Mouse (Mus musculus) gastrocnemius, postnatal 36 days (tissue): ENCODE measurements around the gene Tmem131. TPM values are rescaled to one million over a fixed set of nuclear protein-coding genes. Genes with fewer than 3 reads are reported as not detected.
"Not testable (repeated sequence)": the region's sequence is repeated elsewhere in the genome, so short reads cannot be mapped to it uniquely, and the experiment has no call there.

Source experiments
- DNase-seq, 2 experiments: peaks; one replicate each; pipeline ENCODE4 v3.0.0; 2022
- intact Hi-C: fragments of 180-260 bp; cut with DNase I; formaldehyde crosslinking; loops from one replicate; pipeline ENCODE4 v1.15.1; 2025
- total RNA-seq, 2 experiments: library from RNA; stranded (reverse); gene quantifications; 2 replicates each; pipeline ENCODE4 v1.2.3; 2021

Gene Tmem131
- total RNA-seq, 2 experiments from 2014 or later, result 21.0 to 23.7 TPM

GRCm38 (mm10) chr1:36921614-36922393, 21.7 kb downstream of the Tmem131 start:
- intact Hi-C loops, result no loop called here
- DNase-seq, result no peak

DNA sequence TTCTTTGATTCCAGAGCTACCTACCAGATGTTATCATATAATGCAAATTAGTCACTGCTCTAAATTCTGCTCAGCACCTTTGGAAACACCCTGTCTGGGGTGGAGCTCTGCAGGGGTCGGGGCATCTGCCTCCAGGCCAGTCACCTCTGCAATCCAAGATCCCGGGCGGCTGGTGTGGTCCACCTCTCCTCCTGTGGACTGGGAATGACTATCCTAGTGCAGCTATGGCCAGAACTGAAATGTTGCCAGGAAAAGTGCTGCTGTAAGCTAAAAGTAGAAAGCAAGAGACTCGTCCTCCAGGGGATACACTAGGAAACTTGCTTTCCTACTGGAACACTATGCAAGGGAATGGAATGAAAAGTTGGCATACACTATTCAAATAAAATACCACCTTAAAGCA, 22.7 kb downstream of the Tmem131 start:
- DNase-seq, result peak in 1 of 2 experiments; percentile 37
- intact Hi-C loops, result no loop called here

- intact Hi-C loops, result no loop called here
These were observed 23.2 kb downstream of the Tmem131 start for GRCm38 (mm10) chr1:36920154-36920716.

GRCm38 (mm10) chr1:36919728-36920127, 23.7 kb downstream of the Tmem131 start:
- intact Hi-C loops, result no loop called here
- DNase-seq, result no peak

More at GRCm38 (mm10) chr1:36920154-36920716, 23.2 kb downstream of the Tmem131 start:
- peak in 1 of 2 experiments; percentile 37 for DNase-seq

DNA sequence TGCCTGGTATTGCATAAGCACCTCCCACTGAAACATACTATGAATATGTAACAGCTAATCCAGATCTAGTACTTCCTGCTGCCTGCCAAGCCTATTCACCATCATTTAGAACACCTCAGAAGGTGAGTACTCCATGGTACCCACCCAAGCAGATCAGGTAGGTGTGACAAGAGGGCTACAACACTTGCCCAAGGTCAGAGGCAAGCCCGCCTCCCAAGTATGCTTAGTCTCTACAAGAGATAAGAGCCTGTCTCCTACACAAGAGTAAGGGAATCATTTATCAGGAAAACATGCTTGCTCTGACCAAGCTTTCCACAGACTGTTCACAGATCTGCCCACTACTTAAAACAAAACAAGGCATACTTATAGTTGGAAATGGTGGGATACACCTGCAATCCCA, 26.0 kb downstream of the Tmem131 start:
- intact Hi-C loops, result no loop called here
- DNase-seq, result no peak

- intact Hi-C loops, result no loop called here
- DNase-seq, result no peak
These were observed 28.3 kb downstream of the Tmem131 start for GRCm38 (mm10) chr1:36915200-36915580.

- DNase-seq, result no peak
- intact Hi-C loops, result no loop called here
These were observed 28.8 kb downstream of the Tmem131 start for GRCm38 (mm10) chr1:36914455-36915199.

GRCm38 (mm10) chr1:36913806-36914205, 29.7 kb downstream of the Tmem131 start:
- intact Hi-C loops, result no loop called here
- DNase-seq, result no peak

GRCm38 (mm10) chr1:36912239-36912638, 31.2 kb downstream of the Tmem131 start:
- intact Hi-C loops, result no loop called here

GRCm38 (mm10) chr1:36911603-36912002, 31.9 kb downstream of the Tmem131 start:
- DNase-seq, result no peak
- intact Hi-C loops, result no loop called here

More at GRCm38 (mm10) chr1:36912239-36912638, 31.2 kb downstream of the Tmem131 start:
- DNase-seq, result no peak

DNA sequence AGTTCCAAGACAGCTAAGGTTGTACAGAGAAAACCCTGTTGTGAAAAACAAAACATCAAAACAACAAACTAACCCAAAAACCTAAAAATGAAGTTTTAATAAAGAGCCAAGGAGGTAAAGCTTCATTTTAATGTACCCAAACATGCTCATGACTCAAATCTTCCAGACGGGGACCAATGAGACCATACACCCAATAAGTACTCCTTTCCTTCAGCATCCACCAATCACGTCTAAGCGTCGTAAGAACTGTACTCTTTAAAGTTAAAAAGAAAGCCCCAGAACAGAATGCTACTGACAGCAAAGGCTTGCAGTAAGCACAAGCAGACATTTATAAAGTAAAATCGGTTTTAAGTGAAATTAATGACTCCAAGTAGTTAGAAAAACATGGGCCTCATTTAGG, 33.1 kb downstream of the Tmem131 start:
- intact Hi-C loops, result no loop called here
- no peak for DNase-seq

DNA sequence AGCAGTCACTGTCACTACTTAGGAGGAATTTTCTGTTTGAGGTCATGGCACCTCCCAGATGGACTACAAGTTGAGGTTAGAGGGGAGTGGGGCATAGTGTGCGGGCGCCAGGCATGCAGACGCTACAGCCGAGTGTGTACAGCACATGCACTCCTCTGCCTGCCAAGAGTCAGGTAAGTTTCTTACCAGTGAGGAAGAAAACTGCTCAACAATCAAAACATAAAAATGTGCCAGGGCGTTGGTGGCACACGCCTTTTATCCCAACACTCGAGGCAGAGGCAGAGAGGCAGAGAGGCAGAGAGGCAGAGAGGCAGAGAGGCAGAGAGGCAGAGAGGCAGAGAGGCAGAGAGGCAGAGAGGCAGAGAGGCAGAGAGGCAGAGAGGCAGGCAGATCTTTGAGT, 33.5 kb downstream of the Tmem131 start:
- intact Hi-C loops, DNase-seq: not testable (repeated sequence)

- DNase-seq, result no peak
- intact Hi-C loops, result no loop called here
These were observed 38.2 kb downstream of the Tmem131 start for GRCm38 (mm10) chr1:36905216-36905615.

GRCm38 (mm10) chr1:36904489-36904888, 39.0 kb downstream of the Tmem131 start:
- intact Hi-C loops, result no loop called here
- no peak for DNase-seq

GRCm38 (mm10) chr1:36904084-36904451, 39.4 kb downstream of the Tmem131 start:
- intact Hi-C loops, result no loop called here
- DNase-seq, result no peak

DNA sequence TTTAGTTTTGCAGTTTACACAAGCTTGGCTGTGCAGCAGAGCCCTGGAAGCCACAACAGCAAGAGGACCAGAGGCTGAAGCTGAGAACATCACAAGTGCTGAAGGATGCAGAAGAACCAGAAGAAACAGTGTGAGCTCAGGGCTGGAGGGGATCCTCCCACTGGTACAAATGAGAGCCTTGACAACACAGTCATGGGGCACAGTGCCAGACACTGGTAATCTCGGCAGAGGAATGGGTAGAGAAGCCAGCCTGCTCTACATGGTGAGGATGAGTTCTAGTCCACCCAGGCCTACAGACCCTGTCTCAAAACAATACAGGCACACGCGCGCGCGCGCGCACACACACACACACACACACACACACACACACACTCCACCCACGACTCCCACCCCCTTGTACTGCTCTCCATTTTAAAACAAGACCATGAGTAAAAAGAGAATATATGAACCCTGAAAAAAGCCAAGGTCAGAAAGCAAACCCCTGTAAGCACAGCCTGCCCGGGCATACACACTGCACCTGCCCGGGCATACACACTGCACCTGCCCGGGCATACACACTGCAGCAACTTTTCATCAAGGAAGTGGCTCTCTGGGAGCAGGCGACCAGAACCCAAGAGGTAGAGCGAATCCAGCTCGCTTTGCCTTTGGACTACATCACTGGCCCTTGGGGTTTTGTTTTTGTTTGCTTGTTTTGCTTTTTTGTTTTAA, 39.9 kb downstream of the Tmem131 start:
- intact Hi-C loops, result no loop called here
- DNase-seq, result no peak

DNA sequence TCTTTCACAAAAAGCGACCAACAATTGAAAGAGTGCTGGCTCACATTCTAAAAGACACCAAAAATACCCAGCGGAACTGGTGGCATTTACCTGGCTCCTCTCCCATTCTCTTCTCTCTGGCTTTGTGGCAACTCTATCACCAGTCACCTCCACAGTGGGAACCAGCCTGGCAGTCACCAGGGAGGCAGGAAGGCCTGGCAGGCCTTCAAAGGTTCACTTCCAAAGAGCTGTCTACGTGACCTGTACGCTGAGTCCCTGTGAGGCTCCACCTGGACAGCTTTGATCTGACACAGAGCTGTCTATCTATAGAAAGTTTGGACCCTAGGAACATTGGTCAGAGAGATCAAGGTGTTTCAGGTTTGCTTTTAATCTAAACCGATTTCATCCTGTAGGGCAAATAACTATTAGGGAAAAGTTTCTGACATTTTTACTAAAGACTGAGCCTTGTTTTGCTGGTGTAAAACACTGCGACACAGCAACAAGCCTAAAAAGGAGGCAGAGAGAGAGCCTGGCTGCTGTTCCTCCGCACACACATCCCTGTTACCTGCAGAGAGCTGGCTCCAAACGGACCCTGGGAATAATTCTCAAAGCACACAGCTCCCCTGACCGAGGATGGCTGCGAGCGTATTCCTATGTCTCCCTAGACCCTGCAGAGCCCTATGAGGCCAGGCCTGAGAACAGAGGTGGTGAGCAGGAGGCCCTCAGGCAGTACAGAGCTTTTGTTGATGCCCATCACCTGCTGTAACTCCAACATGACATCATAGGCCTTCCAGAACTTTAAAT, 40.7 kb downstream of the Tmem131 start:
- intact Hi-C loops, result no loop called here
- DNase-seq, result no peak

GRCm38 (mm10) chr1:36899622-36900021, 43.8 kb downstream of the Tmem131 start:
- intact Hi-C loops, result no loop called here
- DNase-seq, result no peak

GRCm38 (mm10) chr1:36896423-36896822, 47.0 kb downstream of the Tmem131 start:
- DNase-seq, result no peak

GRCm38 (mm10) chr1:36895452-36895851, 48.0 kb downstream of the Tmem131 start:
- no peak for DNase-seq
- intact Hi-C loops, result no loop called here

More at GRCm38 (mm10) chr1:36896423-36896822, 47.0 kb downstream of the Tmem131 start:
- intact Hi-C loops, result no loop called here
